Mouse (Mus musculus) erythroblast, embryonic 14.5 days (primary cell): ENCODE data around the gene Celf6.

Experiments
- GATA1 ChIP-seq: IDR thresholded peaks from 2 replicates; pipeline ENCODE4 v1.6.1; 2012; ENCODE audit warnings: low read length, inconsistent platforms, mixed read lengths
- TAL1 ChIP-seq: IDR thresholded peaks from 3 replicates; pipeline ENCODE4 v1.6.1; 2012; ENCODE audit warnings: low read length, inconsistent platforms, mixed read lengths

GRCm38 (mm10) chr9:59610950-59611349, 33.2 kb downstream of the Celf6 start:
- no peak for TF ChIP-seq TAL1
- no peak for TF ChIP-seq GATA1
